Comparison of ENCODE assay signal across 23 mouse cellular contexts in the genomic region with DNA sequence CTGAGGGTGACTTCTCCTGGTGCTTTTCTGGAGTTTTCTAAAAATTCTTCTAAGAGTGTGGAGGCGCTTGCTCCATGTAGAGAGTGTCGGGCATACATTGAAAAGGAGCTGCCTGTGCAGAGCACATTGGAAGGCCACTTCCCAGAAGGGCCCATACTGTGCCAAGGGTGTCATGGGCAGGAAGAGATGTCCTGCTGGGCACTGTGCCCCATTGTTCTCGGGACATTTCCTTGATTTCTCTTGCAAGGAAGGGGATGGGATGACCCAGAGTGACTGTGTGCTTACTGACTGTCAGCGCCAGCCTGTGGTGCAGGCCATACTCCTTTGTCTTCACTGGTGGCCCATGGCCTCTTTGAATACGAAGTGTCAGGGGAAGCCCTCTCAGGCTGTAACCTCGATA. TPM values are rescaled to one million over a fixed set of nuclear protein-coding genes. Genes with fewer than 3 reads are reported as not detected.
"Had no signal": no experiment of that assay in that cellular context is flagged by ENCODE, and none has a peak within 500 bp of the region (broad histone marks: within the 10 kb centered on the region; RNA-seq: fewer than 3 reads in every experiment).

No protein-coding gene starts in this region.

- H3K4me3 ChIP-seq: liver, embryonic 13.5 days; liver, embryonic 15.5 days; midbrain, embryonic 10.5 days; midbrain, embryonic 12.5 days; myocyte; neural tube, embryonic 13.5 days; neural tube, embryonic 15.5 days had no signal

- H3K4me2 ChIP-seq: liver, embryonic 11.5 days; liver, embryonic 13.5 days; liver, embryonic 15.5 days; lung, embryonic 14.5 days; midbrain, embryonic 12.5 days; neural tube, embryonic 13.5 days; neural tube, embryonic 15.5 days had no signal

- ATAC-seq: liver, postnatal 0 days; midbrain, embryonic 16.5 days had no signal

- H3K36me3 ChIP-seq: liver, embryonic 13.5 days; liver, embryonic 15.5 days; midbrain, embryonic 10.5 days; midbrain, embryonic 12.5 days; neural tube, embryonic 13.5 days; neural tube, embryonic 15.5 days had no signal

- H3K9ac ChIP-seq: liver, embryonic 13.5 days; liver, embryonic 15.5 days; liver, postnatal 0 days; lung, embryonic 14.5 days; midbrain, embryonic 12.5 days; neural tube, embryonic 13.5 days; neural tube, embryonic 15.5 days had no signal

- H3K27ac ChIP-seq: liver, embryonic 13.5 days; liver, embryonic 15.5 days; midbrain, embryonic 10.5 days; midbrain, embryonic 12.5 days; neural tube, embryonic 13.5 days; neural tube, embryonic 15.5 days had no signal

- H3K27me3 ChIP-seq: liver, embryonic 13.5 days; liver, embryonic 15.5 days; midbrain, embryonic 12.5 days; neural tube, embryonic 13.5 days; neural tube, embryonic 15.5 days had no signal

- H3K4me1 ChIP-seq: liver, embryonic 13.5 days; liver, embryonic 15.5 days; midbrain, embryonic 10.5 days; midbrain, embryonic 12.5 days; neural tube, embryonic 13.5 days; neural tube, embryonic 15.5 days had no signal

- H3K9me3 ChIP-seq: liver, embryonic 13.5 days; liver, embryonic 15.5 days; midbrain, embryonic 10.5 days; midbrain, embryonic 12.5 days; neural tube, embryonic 13.5 days; neural tube, embryonic 15.5 days had no signal

- DNase-seq: liver, embryonic 13.5 days; liver, postnatal 0 days; lung, embryonic 14.5 days; midbrain, embryonic 14.5 days; right cerebral cortex, postnatal 25 days; right cerebral cortex, postnatal 4 days; spleen, adult 18-20 months; thymus, adult 18-20 months; thymus, postnatal 14 days; thymus, postnatal 36 days had no signal

RNA-seq across cellular contexts. Expression of a gene that starts 0.6 kb away (rescaled TPM):
- polyA plus RNA-seq: liver, embryonic 11.5 days; liver, embryonic 13.5 days; liver, embryonic 15.5 days; liver, postnatal 0 days; lung, embryonic 14.5 days; lung, embryonic 16.5 days; midbrain, embryonic 10.5 days; midbrain, embryonic 12.5 days; midbrain, embryonic 14.5 days; midbrain, embryonic 16.5 days; myocyte; neural tube, embryonic 11.5 days; neural tube, embryonic 13.5 days; neural tube, embryonic 15.5 days; small intestine, adult 2 months; stomach, embryonic 14.5 days; stomach, embryonic 16.5 days had no signal

RNA-seq across cellular contexts. Expression of a gene that starts 19.2 kb away (rescaled TPM):
- polyA plus RNA-seq: liver, embryonic 13.5 days had no signal
